Mouse (Mus musculus): ENCODE results near the gene Arpp21. TPM values are rescaled to one million over a fixed set of nuclear protein-coding genes. Genes with fewer than 3 reads are reported as not detected.

Arpp21 gene
- total RNA-seq (2012; rRNA removed), result 0.22 and 0.42 TPM in 2 replicates

DNA sequence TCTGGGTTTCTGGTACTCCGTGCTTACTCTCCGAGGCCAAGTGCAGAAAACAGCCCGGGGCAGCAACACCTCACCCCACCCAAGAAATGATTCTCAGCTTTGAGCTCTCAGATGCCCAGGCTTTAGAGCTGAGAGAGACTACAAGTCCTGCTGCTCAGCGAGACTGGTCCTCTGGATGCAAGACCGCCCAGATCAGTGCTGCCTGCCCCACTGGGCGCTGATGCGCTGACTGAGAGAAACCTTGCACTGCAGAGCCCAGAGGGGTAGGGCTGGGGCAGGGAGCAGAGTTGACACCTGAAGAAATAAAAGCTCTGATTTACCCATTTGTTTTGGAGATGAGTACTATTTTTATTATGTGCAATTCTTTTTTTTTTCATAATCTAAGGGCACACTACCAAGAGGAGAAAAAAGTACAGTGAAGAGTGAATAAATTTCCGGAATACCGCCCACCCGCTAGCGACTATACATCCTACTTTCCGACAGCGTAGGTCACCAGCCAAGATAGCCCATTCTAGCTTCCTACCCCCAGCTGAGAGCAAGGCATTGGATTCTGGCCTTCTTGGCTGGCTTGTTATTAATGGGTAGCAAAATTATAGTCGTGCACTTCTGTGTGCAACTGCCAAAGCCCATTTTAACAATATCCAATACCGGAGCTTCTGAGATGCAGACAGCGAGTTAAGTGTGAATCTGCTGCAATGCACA lies at the start of gene Arpp21:
Arpp21 (minus strand) TSS at position 243 of the 702 bp plus-strand sequence.
- H3K4me3 ChIP-seq (ENCODE audit: insufficient read depth in 1 of 2, low read depth in 1 of 2, low read length in 2 of 2, poor library complexity in 1 of 2, severe bottlenecking in 1 of 2), result peak within 1 kb of the TSS; percentile 55 to 62
- in situ Hi-C loops (cut with MboI; ENCODE audit: low sequenced_read_pairs in 2 of 2, unreplicated experiment in 2 of 2), result no loop called here
- no peak within 1 kb of the TSS for H3K9ac ChIP-seq (ENCODE audit: insufficient read depth, low read depth, low read length, poor library complexity, severe bottlenecking)
- no peaks in the 10 kb centered on the region for H3K9me3 ChIP-seq (ENCODE audit: control insufficient read depth, insufficient read depth, low read depth, low read length)
- H3K36me3 ChIP-seq (ENCODE audit: control insufficient read depth, insufficient read depth, low read length, poor library complexity, severe bottlenecking), result no peaks in the 10 kb centered on the region
- no peak within 1 kb of the TSS for H3K27ac ChIP-seq (ENCODE audit: insufficient read depth, low read depth, low read length, poor library complexity, severe bottlenecking)
- peak; percentile 9 for DNase-seq (ENCODE audit: low read depth, low spot score)
- TF ChIP-seq ZC3H11A (IDR thresholded peaks at IDR 0.05; ENCODE audit: borderline replicate concordance, low read depth, low read length), result no peak
- TF ChIP-seq CHD2 (IDR thresholded peaks at IDR 0.05; ENCODE audit: low read depth, low read length), result no peak
- TF ChIP-seq HCFC1 (IDR thresholded peaks at IDR 0.05; ENCODE audit: borderline replicate concordance, insufficient read depth, low read length), result no peak
- no peak for TF ChIP-seq ZNF384 (IDR thresholded peaks at IDR 0.05; ENCODE audit: low read depth, low read length)
- TF ChIP-seq MAFK (IDR thresholded peaks at IDR 0.05; ENCODE audit: insufficient read depth, low read depth, low read length), result no peak
- peaks cover 0 to 3% of the 10 kb centered on the region in 2 experiments; a peak in 1 of 4 replicates for H3K4me1 ChIP-seq (ENCODE audit: control insufficient read depth in 2 of 2, insufficient read depth in 2 of 2, low read length in 2 of 2, poor library complexity in 1 of 2)

DNA sequence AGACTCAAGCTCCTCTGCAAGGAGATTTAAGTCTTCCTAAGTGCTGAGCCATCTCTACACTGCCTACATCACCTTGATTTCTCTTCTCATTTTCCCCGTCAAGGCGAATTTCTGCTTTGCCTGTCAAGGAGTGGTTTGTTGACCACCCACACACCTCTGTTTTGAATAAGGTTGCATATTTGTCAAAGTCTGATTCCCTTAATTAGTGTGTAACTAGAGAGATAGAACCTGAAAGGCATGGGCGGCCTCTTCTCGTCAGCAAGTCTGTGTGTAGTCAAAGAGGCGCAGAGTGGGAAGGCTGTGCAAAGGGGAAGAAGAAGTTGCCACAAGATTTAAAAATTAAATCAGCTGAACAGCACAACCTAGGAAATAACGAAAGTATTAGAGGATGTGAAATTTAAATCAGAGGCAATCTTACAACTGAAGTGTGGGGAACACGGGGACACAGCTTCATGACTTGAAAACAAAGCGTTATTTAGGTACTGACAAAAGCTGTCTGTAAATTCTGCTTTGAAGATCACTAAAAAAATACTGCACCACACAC lies 36.8 kb upstream of the Arpp21 start:
- H3K4me3 ChIP-seq (ENCODE audit: insufficient read depth in 1 of 2, low read depth in 1 of 2, low read length in 2 of 2, poor library complexity in 1 of 2, severe bottlenecking in 1 of 2), result no peak overlapping the region
- no peaks in the 10 kb centered on the region for H3K4me1 ChIP-seq (ENCODE audit: control insufficient read depth in 2 of 2, insufficient read depth in 2 of 2, low read length in 2 of 2, poor library complexity in 1 of 2)
- H3K9ac ChIP-seq (ENCODE audit: insufficient read depth, low read depth, low read length, poor library complexity, severe bottlenecking), result no peak overlapping the region
- no peak for DNase-seq (ENCODE audit: low read depth, low spot score)
- H3K27ac ChIP-seq (ENCODE audit: insufficient read depth, low read depth, low read length, poor library complexity, severe bottlenecking), result no peak overlapping the region
- TF ChIP-seq ZNF384 (IDR thresholded peaks at IDR 0.05; ENCODE audit: low read depth, low read length) (no peak), HCFC1 (IDR thresholded peaks at IDR 0.05; ENCODE audit: borderline replicate concordance, insufficient read depth, low read length) (no peak), MAFK (IDR thresholded peaks at IDR 0.05; ENCODE audit: insufficient read depth, low read depth, low read length) (no peak), CHD2 (IDR thresholded peaks at IDR 0.05; ENCODE audit: low read depth, low read length) (no peak), ZC3H11A (IDR thresholded peaks at IDR 0.05; ENCODE audit: borderline replicate concordance, low read depth, low read length) (no peak)
- no peaks in the 10 kb centered on the region for H3K36me3 ChIP-seq (ENCODE audit: control insufficient read depth, insufficient read depth, low read length, poor library complexity, severe bottlenecking)
- in situ Hi-C loops (cut with MboI; ENCODE audit: low sequenced_read_pairs in 2 of 2, unreplicated experiment in 2 of 2), result no loop called here
- no peaks in the 10 kb centered on the region for H3K9me3 ChIP-seq (ENCODE audit: control insufficient read depth, insufficient read depth, low read depth, low read length)

DNA sequence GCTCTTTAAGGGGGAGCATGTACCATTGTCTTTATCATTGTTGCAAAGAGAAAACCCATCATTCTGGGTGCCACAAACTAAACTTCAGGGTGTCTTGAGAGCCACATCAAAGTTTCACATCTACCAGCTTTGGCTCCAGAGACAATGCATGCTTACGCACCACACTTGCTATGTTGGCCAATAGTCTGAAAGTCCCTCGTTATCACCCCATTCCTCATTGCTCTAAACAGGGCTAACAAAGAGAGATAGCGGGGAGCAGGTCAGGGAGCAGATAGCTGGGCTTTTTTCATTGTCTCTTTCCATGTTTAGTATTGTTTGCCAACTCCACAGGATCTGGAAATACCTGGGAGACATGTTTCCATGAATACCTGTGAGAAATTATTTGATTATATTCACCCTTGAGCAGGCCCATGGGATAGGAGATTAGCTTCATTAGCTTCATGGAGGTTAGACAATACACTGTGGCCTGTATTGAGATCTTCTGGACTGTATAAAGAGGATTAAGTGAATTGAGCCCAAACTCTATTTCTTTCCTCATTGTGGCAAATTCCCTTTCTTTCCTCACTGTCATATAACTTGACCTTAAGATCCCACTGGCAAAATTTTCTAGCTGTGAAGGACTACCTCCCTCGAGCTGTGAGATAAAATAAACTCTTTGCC lies 29.4 kb upstream of the Arpp21 start:
- H3K9ac ChIP-seq (ENCODE audit: insufficient read depth, low read depth, low read length, poor library complexity, severe bottlenecking), result no peak overlapping the region
- H3K27ac ChIP-seq (ENCODE audit: insufficient read depth, low read depth, low read length, poor library complexity, severe bottlenecking), result no peak overlapping the region
- H3K36me3 ChIP-seq (ENCODE audit: control insufficient read depth, insufficient read depth, low read length, poor library complexity, severe bottlenecking), result no peaks in the 10 kb centered on the region
- TF ChIP-seq ZNF384 (IDR thresholded peaks at IDR 0.05; ENCODE audit: low read depth, low read length), result no peak
- TF ChIP-seq HCFC1 (IDR thresholded peaks at IDR 0.05; ENCODE audit: borderline replicate concordance, insufficient read depth, low read length), result no peak
- no peak for TF ChIP-seq CHD2 (IDR thresholded peaks at IDR 0.05; ENCODE audit: low read depth, low read length)
- no peak for TF ChIP-seq ZC3H11A (IDR thresholded peaks at IDR 0.05; ENCODE audit: borderline replicate concordance, low read depth, low read length)
- TF ChIP-seq MAFK (IDR thresholded peaks at IDR 0.05; ENCODE audit: insufficient read depth, low read depth, low read length), result no peak
- in situ Hi-C loops (cut with MboI; ENCODE audit: low sequenced_read_pairs in 2 of 2, unreplicated experiment in 2 of 2), result no loop called here
- H3K4me3 ChIP-seq (ENCODE audit: insufficient read depth in 1 of 2, low read depth in 1 of 2, low read length in 2 of 2, poor library complexity in 1 of 2, severe bottlenecking in 1 of 2), result no peak overlapping the region
- H3K4me1 ChIP-seq (ENCODE audit: control insufficient read depth in 2 of 2, insufficient read depth in 2 of 2, low read length in 2 of 2, poor library complexity in 1 of 2), result no peaks in the 10 kb centered on the region
- DNase-seq (ENCODE audit: low read depth, low spot score), result no peak
- H3K9me3 ChIP-seq (ENCODE audit: control insufficient read depth, insufficient read depth, low read depth, low read length), result no peaks in the 10 kb centered on the region

DNA sequence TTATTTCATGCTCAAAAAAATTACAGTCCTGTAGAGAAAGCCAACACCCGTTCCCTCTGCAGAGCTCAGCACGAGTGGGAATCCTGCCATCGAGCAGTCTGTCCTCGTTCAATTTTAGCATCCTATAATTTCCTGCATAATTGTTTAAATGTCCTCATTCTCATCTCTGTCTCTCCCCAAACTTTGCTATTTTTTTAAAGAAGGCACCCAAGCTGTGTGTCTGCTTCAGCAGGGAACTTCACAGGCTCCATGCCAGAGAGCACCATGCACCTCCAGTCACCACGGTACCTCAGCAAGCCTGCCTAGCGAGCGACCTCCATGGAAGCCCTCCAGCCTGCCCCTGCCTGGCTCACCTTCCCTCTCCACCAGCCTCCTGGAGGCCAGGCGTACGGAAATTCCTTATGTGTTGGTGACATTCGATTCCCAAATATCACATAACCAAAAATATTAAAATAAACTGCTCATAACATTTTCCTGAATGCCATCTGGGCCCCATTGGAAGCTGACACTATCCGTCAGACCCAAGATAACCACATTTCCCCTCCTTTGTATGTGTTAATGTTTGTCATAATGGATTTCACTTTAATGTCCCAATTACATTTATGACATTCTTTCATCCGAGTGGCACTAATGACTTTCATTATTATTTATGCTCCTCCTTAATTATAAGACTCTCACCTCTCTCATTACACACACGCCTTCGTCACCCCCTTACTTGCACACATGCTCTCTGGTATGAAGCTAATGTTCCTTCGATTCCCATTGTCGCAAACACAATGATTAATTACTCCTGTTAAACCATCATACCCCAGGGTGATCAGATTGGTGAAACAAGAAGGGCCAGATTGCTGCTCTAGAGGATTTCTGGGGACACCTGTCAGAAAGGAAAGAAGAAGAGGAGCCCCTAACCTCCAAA lies 26.5 kb upstream of the Arpp21 start:
- Histone ChIP-seq H3K36me3 (ENCODE audit: control insufficient read depth, insufficient read depth, low read length, poor library complexity, severe bottlenecking) (no peaks in the 10 kb centered on the region), H3K27ac (ENCODE audit: insufficient read depth, low read depth, low read length, poor library complexity, severe bottlenecking) (no peak overlapping the region), H3K4me1 (ENCODE audit: control insufficient read depth in 2 of 2, insufficient read depth in 2 of 2, low read length in 2 of 2, poor library complexity in 1 of 2) (no peaks in the 10 kb centered on the region), H3K9ac (ENCODE audit: insufficient read depth, low read depth, low read length, poor library complexity, severe bottlenecking) (no peak overlapping the region), H3K9me3 (ENCODE audit: control insufficient read depth, insufficient read depth, low read depth, low read length) (no peaks in the 10 kb centered on the region), H3K4me3 (ENCODE audit: insufficient read depth in 1 of 2, low read depth in 1 of 2, low read length in 2 of 2, poor library complexity in 1 of 2, severe bottlenecking in 1 of 2) (no peak overlapping the region)
- no peak for TF ChIP-seq CHD2 (IDR thresholded peaks at IDR 0.05; ENCODE audit: low read depth, low read length)
- no peak for DNase-seq (ENCODE audit: low read depth, low spot score)
- in situ Hi-C loops (cut with MboI; ENCODE audit: low sequenced_read_pairs in 2 of 2, unreplicated experiment in 2 of 2), result no loop called here
